Mouse (Mus musculus): ENCODE measurements around the gene Grk2.

DNA sequence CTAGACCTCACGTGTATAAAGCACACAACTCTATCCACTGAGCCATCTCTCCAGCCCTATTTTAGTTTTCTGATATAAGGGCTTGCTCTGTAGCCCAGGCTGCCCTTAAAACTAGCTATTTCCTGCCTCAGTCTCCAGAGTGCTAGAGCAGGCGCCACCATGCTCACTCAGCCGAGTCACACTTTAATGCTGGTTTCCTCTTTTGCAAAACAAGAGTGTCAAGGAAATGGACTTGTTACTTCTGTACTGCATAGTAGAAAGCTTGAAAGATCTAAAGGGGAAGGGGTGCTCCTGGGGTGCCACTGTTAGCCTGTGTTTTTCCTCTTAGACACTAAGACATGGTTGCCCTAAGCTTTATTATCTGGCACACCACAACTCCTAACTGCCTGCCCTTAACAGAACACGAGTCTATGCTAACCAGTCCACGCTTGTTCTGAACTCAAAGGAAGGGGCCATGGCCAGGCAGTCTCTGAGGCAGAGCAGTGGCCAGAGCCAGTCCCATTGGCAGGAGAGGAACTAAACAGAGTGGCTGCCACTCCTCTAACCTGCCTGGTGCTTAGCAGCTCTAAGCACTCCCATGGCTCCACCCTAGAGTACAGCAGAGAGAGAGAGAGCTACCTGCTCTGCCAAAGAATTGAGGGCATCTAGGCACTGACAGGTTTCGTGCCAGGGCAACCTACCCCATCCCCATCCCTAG lies 6.3 kb downstream of the Grk2 start:
- no peak for TF ChIP-seq CTCF (IDR thresholded peaks at IDR 0.05; ENCODE audit: low read depth, low read length)
- TF ChIP-seq POLR2A (IDR thresholded peaks at IDR 0.05; ENCODE audit: insufficient read depth, low read length) = no peak
- TF ChIP-seq EP300 (IDR thresholded peaks at IDR 0.05; ENCODE audit: insufficient read depth, low read depth, low read length) = no peak

Data from ES-Bruce4 (cell line).